Mouse (Mus musculus): ENCODE measurements around the gene Prox2. TPM values are rescaled to one million over a fixed set of nuclear protein-coding genes. Genes with fewer than 3 reads are reported as not detected.

Prox2 gene
- polyA plus RNA-seq, 1 experiment from 2014 or later = 3.3 TPM

DNA sequence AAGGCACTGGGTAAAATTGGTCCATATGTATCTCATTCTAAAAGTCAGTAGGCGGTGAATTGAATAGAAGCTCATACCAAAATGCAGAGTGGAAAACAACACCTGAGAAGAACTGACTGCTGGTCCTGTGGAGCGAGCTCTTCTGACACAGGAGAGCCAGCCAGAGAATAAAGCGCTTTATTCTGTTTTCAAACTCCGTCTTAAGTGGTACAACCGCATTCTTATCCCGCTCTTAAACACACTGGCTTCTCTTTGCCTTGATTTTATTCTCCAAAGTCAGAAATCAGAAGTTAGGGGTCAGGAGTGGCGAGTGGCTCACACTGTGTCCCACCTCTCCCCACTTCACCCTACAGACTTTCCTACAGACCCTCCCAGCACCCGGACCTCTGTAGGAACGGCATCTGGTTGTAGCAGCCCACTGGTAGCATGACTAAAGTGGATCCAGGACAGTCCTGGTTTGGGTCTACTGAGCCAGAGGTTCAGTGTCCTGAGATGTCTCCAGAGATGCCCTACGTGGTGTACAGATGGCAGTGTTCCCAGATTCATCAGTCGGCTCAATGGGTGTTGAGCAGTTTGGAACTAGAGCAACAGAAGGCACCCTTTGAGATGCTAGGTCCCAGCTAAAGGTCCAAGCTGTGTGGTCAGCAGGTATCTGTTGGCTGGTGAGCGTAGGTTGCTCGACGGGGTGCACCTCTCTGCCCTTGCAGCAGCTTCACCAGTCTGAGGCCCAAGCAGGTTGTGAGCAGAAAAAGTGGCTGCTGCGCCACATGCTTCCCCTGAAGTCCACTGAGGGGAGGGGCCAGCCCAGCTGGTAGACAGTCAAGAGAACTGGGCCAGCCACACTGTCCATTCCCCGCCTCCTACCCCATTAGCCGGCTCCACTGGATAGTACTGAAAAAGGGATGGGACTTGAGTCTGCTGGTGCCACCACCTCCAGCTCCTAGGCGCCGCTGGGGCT lies 25.2 kb upstream of the Prox2 start:
- ATAC-seq (ENCODE audit: low FRiP score, low TSS enrichment) = no peak
- no peak overlapping the region for H3K4me3 ChIP-seq (ENCODE audit: low read length)
- no peak overlapping the region for H3K9ac ChIP-seq (ENCODE audit: low read depth, low read length)
- no peaks in the 10 kb centered on the region for H3K27me3 ChIP-seq (ENCODE audit: control insufficient read depth, insufficient read depth, low read length)
- peaks cover 43% of the 10 kb centered on the region for H3K36me3 ChIP-seq (ENCODE audit: control insufficient read depth, insufficient read depth, low read length)
- no peak overlapping the region for H3K27ac ChIP-seq (ENCODE audit: low read depth, low read length)
- no peak overlapping the region for H3K4me2 ChIP-seq (replicated peaks; ENCODE audit: low read depth, low read length)
- no peaks in the 10 kb centered on the region for H3K4me1 ChIP-seq (ENCODE audit: control insufficient read depth, insufficient read depth, low read length)
- WGBS = 79% methylated on average over 19 of the region's 19 CpGs
- no peaks in the 10 kb centered on the region for H3K9me3 ChIP-seq (ENCODE audit: control insufficient read depth, low read length)

DNA sequence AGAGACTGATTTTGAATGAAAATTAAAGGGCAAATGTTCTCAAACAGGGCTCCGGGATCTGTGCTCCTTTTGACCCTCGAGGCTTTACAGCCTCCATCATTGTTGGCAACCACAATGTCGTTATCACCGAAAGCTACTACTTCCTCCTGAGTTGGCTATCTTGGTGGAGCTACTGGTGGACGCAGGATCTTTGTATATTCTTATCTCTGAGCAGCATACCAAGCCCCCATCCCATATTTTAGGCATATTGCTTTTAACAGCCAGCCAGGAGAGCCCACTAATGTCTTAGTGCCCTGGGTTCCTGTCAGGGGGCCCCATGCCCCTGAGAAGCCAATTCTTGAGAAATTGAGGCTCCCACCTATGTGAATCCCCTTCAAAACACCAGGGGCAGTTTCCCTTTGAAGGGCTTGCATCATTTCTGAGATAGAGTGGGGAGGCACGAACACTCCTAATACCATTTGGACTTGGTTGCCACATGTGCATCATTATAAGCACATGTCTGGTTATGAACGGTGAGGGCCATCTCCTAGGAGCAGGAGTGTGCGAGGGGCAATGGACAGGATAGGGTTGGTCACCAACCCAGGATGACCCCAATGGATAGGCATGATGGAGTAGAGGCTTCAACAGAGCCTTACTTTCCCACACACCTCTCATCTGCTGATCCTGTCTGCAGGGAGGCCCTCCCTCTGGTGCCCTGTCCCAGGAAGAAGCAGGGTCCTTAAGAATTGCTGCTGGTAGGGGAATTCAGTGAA lies 23.7 kb upstream of the Prox2 start:
- peaks cover 59% of the 10 kb centered on the region for H3K36me3 ChIP-seq (ENCODE audit: control insufficient read depth, insufficient read depth, low read length)
- ATAC-seq (ENCODE audit: low FRiP score, low TSS enrichment) = no peak
- no peak overlapping the region for H3K9ac ChIP-seq (ENCODE audit: low read depth, low read length)
- H3K27ac ChIP-seq (ENCODE audit: low read depth, low read length) = no peak overlapping the region
- no peaks in the 10 kb centered on the region for H3K4me1 ChIP-seq (ENCODE audit: control insufficient read depth, insufficient read depth, low read length)
- H3K4me3 ChIP-seq (ENCODE audit: low read length) = no peak overlapping the region
- no peaks in the 10 kb centered on the region for H3K27me3 ChIP-seq (ENCODE audit: control insufficient read depth, insufficient read depth, low read length)
- no peaks in the 10 kb centered on the region for H3K9me3 ChIP-seq (ENCODE audit: control insufficient read depth, low read length)
- WGBS = 87% methylated on average over 8 of the region's 8 CpGs
- H3K4me2 ChIP-seq (replicated peaks; ENCODE audit: low read depth, low read length) = no peak overlapping the region

DNA sequence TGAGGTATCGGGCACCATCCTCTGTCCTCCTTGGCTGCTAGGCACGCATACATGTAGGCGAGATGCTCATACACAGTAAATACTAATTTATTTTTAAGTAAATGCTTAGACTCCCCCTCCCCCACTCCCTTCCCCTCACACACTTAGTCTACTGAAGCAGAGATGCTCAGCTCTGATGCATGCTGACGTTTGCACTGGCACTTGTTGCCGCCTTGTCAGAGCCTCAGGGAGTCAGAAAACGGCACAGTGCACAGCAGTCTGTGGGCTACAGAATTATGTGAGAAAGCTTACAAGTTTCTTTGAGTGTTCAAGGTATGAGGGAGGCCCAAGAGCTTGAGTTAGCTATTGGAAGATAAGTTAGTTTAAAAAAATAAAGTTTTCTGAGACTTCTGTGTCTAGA lies 20.8 kb upstream of the Prox2 start:
- H3K4me2 ChIP-seq (replicated peaks; ENCODE audit: low read depth, low read length) = no peak overlapping the region
- H3K4me1 ChIP-seq (ENCODE audit: control insufficient read depth, insufficient read depth, low read length) = no peaks in the 10 kb centered on the region
- H3K9ac ChIP-seq (ENCODE audit: low read depth, low read length) = no peak overlapping the region
- no peak overlapping the region for H3K27ac ChIP-seq (ENCODE audit: low read depth, low read length)
- peaks cover 81% of the 10 kb centered on the region for H3K36me3 ChIP-seq (ENCODE audit: control insufficient read depth, insufficient read depth, low read length)
- no peak overlapping the region for H3K4me3 ChIP-seq (ENCODE audit: low read length)
- no peaks in the 10 kb centered on the region for H3K9me3 ChIP-seq (ENCODE audit: control insufficient read depth, low read length)
- ATAC-seq (ENCODE audit: low FRiP score, low TSS enrichment) = no peak
- 91% methylated on average over 6 of the region's 6 CpGs for WGBS
- no peaks in the 10 kb centered on the region for H3K27me3 ChIP-seq (ENCODE audit: control insufficient read depth, insufficient read depth, low read length)

DNA sequence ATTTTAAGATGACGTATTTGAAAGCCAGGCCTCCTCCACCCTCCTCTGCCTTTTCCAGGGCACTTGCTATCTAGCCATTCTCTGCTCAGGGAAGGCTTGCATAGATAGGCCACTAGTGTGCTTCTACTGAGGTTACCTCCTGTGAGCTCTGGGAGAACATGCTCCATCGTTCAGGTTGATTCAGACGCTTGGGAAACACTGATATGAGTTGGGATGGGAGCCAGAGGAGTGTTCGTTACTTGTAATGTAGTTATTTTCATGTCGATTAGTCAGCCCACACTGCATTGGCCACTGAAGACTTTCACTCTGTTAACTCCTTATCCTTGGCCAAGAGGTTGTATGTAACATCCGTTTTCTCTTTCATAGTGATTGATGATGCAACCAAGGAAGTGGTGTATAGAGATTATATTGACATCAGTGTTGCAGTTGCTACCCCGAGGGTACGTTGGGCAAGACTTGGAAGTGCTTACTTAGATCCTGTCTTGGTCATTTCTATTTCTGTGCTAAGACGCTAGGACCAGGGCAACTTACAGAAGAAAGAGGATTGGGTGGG lies 18.9 kb upstream of the Prox2 start:
- no peaks in the 10 kb centered on the region for H3K4me1 ChIP-seq (ENCODE audit: control insufficient read depth, insufficient read depth, low read length)
- ATAC-seq (ENCODE audit: low FRiP score, low TSS enrichment) = no peak
- 93% methylated on average over 9 of the region's 9 CpGs for WGBS
- H3K9me3 ChIP-seq (ENCODE audit: control insufficient read depth, low read length) = no peaks in the 10 kb centered on the region
- no peaks in the 10 kb centered on the region for H3K27me3 ChIP-seq (ENCODE audit: control insufficient read depth, insufficient read depth, low read length)
- H3K36me3 ChIP-seq (ENCODE audit: control insufficient read depth, insufficient read depth, low read length) = peaks cover 87% of the 10 kb centered on the region
- H3K27ac ChIP-seq (ENCODE audit: low read depth, low read length) = no peak overlapping the region
- no peak overlapping the region for H3K4me3 ChIP-seq (ENCODE audit: low read length)
- no peak overlapping the region for H3K9ac ChIP-seq (ENCODE audit: low read depth, low read length)
- H3K4me2 ChIP-seq (replicated peaks; ENCODE audit: low read depth, low read length) = no peak overlapping the region

DNA sequence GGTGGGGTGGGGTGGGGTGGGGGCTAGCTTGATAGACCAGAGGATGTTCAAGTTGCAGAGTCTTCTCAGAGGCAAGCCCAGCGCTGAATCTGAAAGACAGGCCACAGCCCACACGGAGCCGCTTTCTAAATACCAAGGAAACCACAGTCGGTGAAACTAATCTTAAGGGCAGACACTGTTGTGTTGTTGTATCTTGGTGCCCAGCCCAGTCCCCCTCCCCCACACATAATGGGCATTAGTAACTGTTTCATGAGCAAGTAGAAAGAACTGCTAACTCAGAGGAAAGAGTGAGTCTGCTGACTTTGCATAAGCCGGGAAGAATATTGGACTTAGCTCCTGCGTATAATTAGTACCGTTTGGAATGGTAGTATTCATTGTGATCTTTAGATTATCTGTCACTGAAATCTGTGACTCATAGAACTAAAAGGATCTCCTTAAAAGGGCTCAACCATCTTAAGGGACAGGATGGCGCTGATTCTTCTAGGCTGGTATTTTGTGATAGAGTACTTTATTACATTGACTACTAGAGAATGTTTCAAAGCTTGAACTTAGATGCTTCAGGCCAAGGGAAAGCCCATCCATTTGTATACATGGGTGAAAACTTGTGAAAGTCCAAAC lies 16.5 kb upstream of the Prox2 start:
- WGBS = 83% methylated on average over 8 of the region's 8 CpGs
- no peak overlapping the region for H3K9ac ChIP-seq (ENCODE audit: low read depth, low read length)
- no peaks in the 10 kb centered on the region for H3K9me3 ChIP-seq (ENCODE audit: control insufficient read depth, low read length)
- no peak for ATAC-seq (ENCODE audit: low FRiP score, low TSS enrichment)
- H3K36me3 ChIP-seq (ENCODE audit: control insufficient read depth, insufficient read depth, low read length) = peaks cover 88% of the 10 kb centered on the region
- no peak overlapping the region for H3K27ac ChIP-seq (ENCODE audit: low read depth, low read length)
- no peaks in the 10 kb centered on the region for H3K27me3 ChIP-seq (ENCODE audit: control insufficient read depth, insufficient read depth, low read length)
- H3K4me3 ChIP-seq (ENCODE audit: low read length) = no peak overlapping the region
- no peaks in the 10 kb centered on the region for H3K4me1 ChIP-seq (ENCODE audit: control insufficient read depth, insufficient read depth, low read length)
- no peak overlapping the region for H3K4me2 ChIP-seq (replicated peaks; ENCODE audit: low read depth, low read length)

DNA sequence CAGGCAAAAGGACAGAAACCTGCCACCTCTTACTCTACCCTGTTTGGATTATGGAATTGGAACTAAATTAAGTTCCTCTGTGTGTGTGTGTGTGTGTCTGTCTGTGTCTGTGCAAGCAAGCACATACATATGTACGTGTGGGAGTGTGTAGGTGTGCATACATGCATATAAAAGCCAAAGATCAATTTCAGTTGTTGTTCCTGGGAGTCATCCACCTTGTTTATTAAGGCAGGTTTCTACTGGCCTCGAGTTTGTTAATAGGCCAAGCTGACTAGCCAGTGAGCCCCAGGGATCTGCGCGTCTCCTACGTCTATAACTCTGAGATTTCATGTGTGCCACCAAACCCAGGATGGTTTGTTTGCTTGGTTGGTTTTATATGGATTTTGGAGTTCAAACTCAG lies 14.2 kb upstream of the Prox2 start:
- Histone ChIP-seq H3K4me1 (ENCODE audit: control insufficient read depth, insufficient read depth, low read length) (no peaks in the 10 kb centered on the region), H3K9me3 (ENCODE audit: control insufficient read depth, low read length) (no peaks in the 10 kb centered on the region), H3K4me2 (replicated peaks; ENCODE audit: low read depth, low read length) (no peak overlapping the region), H3K27ac (ENCODE audit: low read depth, low read length) (no peak overlapping the region), H3K27me3 (ENCODE audit: control insufficient read depth, insufficient read depth, low read length) (no peaks in the 10 kb centered on the region), H3K36me3 (ENCODE audit: control insufficient read depth, insufficient read depth, low read length) (peaks cover 83% of the 10 kb centered on the region), H3K9ac (ENCODE audit: low read depth, low read length) (no peak overlapping the region), H3K4me3 (ENCODE audit: low read length) (no peak overlapping the region)
- 91% methylated on average over 5 of the region's 5 CpGs for WGBS
- no peak for ATAC-seq (ENCODE audit: low FRiP score, low TSS enrichment)

DNA sequence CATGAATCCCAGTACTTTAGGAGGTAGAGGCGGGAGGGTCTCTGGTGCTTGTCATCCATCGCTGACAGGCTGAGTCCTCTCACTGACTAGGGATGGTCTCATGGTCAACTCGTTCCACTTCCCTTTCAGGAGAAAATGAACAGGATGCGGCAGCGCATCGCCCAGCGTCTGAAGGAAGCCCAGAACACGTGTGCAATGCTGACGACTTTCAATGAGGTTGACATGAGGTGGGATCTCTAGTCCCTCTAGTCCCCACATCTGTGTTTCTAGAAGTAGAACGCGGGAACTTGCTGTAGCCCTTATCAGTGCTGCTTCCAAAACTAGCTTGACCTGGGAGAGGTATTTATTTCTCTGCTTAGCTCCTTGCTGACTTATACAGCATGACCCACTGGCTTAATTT lies 13.1 kb upstream of the Prox2 start:
- H3K4me3 ChIP-seq (ENCODE audit: low read length) = no peak overlapping the region
- no peak for ATAC-seq (ENCODE audit: low FRiP score, low TSS enrichment)
- H3K9ac ChIP-seq (ENCODE audit: low read depth, low read length) = no peak overlapping the region
- no peak overlapping the region for H3K27ac ChIP-seq (ENCODE audit: low read depth, low read length)
- no peak overlapping the region for H3K4me2 ChIP-seq (replicated peaks; ENCODE audit: low read depth, low read length)
- no peaks in the 10 kb centered on the region for H3K9me3 ChIP-seq (ENCODE audit: control insufficient read depth, low read length)
- H3K36me3 ChIP-seq (ENCODE audit: control insufficient read depth, insufficient read depth, low read length) = peaks cover 85% of the 10 kb centered on the region
- no peaks in the 10 kb centered on the region for H3K4me1 ChIP-seq (ENCODE audit: control insufficient read depth, insufficient read depth, low read length)
- 96% methylated on average over 11 of the region's 11 CpGs for WGBS
- no peaks in the 10 kb centered on the region for H3K27me3 ChIP-seq (ENCODE audit: control insufficient read depth, insufficient read depth, low read length)

DNA sequence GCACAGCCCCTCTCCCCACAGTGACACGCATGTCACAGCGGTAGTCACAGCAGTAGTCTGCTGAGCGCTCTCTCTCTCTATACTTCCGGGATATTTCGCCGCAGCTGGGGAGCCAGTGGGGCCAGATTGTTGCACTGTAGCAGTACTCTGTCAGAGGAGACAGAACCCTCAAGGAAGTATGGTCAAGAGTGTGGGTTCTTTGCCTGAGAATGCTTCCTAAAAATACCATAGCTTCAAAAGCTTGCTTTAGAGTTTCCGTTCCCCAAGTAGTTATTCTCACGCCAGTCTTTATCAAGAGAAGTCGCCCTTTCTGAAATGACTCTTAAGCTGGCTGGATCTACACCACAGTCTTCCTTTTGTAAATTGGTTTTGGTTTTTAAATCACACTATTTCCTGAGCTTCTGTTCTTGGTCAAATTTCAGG lies 12.6 kb upstream of the Prox2 start:
- H3K4me1 ChIP-seq (ENCODE audit: control insufficient read depth, insufficient read depth, low read length) = no peaks in the 10 kb centered on the region
- H3K4me3 ChIP-seq (ENCODE audit: low read length) = no peak overlapping the region
- H3K9me3 ChIP-seq (ENCODE audit: control insufficient read depth, low read length) = no peaks in the 10 kb centered on the region
- H3K27me3 ChIP-seq (ENCODE audit: control insufficient read depth, insufficient read depth, low read length) = no peaks in the 10 kb centered on the region
- H3K36me3 ChIP-seq (ENCODE audit: control insufficient read depth, insufficient read depth, low read length) = peaks cover 85% of the 10 kb centered on the region
- H3K9ac ChIP-seq (ENCODE audit: low read depth, low read length) = no peak overlapping the region
- no peak overlapping the region for H3K27ac ChIP-seq (ENCODE audit: low read depth, low read length)
- no peak for ATAC-seq (ENCODE audit: low FRiP score, low TSS enrichment)
- no peak overlapping the region for H3K4me2 ChIP-seq (replicated peaks; ENCODE audit: low read depth, low read length)
- 94% methylated on average over 9 of the region's 9 CpGs for WGBS

All from kidney, embryonic 14.5 days (tissue).